Mouse (Mus musculus) retina, embryonic 14.5 days (tissue): Measurements from ENCODE around the gene Rap1gap.

Source experiments
- DNase-seq: peaks from one replicate; pipeline ENCODE4 v3.0.0-alpha.2; 2015; ENCODE audit warnings: low spot score

Rap1gap gene

DNA sequence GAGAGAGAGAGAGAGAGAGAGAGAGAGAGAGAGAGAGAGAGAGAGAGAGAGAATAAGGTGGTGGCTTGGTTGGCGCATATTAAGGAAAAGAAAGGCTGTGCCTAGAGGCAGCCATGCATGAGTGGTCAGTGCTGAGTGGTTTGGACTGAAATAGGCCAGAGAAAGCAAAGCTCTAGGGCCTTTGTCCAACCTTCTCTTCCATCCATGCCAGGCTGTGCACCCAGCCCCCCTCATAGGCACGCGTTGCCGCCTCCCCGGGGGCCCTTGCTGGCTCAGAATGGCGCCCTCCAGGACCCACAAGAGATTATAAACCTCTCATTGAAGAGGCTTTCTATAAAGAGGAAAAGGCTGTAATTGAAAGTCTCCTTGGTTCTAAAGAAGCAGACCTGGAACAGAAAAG, 3.0 kb upstream of the Rap1gap start:
- peak; percentile 84 for DNase-seq

DNA sequence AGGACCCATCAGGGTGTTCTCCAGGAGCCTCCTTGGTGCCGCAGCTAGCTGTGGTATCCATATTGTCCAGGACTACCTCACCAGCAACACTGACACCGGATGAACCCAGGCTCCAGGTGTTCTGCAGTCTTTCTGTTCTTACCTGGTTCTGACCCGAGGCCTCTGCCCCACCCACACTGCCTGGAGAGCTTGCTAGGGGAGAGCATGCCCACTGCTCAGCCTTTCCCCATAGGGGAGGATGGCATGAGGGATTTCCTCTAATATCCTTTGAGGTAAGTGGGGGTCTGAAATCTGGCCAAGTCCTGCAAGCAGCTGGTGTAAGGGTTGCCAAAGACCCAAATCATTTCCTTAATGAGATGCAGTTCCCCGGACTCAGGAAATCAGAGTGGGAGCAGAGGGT, 1.0 kb upstream of the Rap1gap start:
- no peak for DNase-seq

DNA sequence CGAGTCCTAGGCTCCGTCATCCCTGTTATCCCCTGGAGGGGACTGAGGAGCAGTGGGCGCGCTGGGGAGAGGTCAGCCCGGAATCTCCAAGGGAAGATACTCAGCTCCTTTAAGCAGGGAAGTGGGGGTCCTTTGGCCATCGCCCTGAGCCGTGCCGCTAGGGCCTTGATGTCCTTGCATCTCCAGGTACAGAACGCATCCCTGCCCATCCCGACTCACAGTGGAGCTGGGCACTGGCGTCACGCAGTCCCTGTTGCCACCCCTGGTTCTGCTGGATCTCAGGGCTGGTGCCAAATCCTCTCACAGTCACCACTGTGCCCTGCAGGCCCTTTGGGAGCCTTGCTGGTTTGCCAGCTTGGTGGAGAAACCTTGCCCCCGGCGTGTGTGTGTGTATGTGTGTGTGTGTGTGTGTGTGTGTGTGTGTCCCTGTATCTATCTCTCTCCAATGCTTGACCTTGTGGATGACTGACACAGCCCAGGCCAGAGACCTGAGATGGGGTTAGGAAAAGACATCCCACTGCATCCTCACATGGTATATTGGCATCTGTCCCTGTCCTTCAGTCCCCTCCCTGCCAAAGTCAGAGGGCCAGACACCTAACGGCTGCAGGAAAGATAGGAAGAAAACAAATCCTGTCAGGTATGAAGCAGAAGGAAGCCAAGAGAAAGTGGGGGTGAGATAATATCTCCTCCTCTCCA, 602 bp downstream of the Rap1gap start:
- peak; percentile 35 for DNase-seq

DNA sequence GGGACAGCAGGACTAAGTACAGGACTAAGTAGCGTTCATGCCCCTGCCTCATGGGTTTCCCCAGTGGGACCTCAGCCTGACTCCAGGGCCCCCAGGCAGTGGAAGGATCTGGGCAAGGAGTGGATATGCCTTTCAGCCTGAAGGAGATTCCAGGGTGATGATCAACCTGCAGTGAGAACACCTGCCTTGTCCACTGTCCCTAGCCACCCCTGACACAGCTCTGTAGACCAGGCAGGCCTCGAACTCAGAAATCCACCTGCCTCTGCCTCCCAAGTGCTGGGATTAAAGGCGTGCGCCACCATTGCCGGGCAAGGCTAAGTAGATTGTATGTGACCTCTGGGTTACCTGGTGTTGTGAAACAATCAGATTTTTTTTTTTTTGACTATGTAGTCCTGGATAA, 1.3 kb downstream of the Rap1gap start:
- no peak for DNase-seq

DNA sequence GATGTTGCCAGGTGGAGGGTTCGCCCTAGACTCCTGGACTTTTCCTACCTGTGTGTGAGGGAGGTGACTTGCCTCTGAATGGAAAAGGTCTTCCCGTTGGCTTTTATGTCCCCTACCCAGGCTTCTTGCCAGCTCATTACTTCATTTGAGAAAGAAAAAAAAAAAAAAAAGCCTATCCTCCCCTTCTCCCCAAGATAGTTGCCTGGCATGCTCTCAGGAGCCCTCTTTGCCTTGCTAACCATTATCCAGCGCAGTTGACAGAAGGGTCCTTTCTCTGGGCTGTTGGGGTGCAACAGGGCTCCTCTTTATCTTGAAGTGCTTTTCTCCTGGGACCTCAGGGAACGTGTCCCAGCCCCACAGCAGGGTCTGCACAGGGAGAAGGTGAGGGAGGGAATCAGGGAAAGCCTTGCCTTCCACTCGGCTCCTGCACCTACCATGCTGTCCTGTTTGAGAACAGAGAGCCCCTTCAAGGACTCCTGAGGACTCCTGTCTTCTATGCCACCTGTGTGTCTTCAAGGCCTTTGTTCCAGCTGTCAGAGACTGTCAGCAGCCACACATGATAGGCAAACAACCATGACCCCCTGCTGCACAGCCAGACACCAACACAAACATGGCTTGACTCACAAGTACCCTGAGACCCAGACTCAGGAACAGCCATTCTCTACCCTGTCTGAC, 1.9 kb downstream of the Rap1gap start:
- DNase-seq: no peak

DNA sequence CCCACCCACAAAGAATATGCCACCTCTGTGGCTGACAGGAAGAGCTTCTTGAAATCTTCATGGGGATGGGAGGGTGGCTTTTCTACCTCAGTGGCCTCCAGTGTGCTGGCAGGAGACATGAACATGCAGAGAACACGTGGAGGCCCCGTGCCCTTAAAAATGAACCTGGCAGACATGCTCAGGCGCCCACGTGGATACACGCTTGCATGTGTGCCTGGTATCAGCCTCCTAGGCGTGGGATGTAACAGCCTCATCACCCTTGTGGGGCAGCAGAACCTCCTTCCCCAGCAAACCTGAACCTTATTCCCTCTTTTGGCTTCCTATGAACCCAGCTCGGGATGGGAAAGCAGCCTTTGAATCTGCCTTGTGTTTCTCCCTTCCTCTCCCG, 2.4 kb downstream of the Rap1gap start:
- DNase-seq: no peak

DNA sequence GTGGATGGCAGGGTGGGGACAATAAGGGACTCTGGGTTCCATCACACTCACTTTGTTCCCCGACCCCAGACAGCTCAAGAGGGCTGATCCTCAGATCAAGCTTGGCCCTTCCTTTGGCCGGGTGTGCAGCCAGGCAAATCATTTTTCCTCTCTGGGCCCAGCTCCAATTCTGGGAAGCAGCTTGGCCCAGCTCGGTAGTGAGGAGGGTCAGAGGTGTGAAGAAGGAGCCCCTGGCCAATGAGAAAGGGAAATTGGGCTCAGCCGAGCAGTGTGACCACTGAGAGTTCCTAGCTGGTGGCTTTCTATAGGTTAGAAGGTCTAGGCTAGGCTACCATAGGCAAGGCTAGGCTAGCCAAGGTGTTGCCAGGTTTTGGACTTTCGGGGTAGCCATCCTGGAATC, 3.2 kb downstream of the Rap1gap start:
- DNase-seq: no peak

DNA sequence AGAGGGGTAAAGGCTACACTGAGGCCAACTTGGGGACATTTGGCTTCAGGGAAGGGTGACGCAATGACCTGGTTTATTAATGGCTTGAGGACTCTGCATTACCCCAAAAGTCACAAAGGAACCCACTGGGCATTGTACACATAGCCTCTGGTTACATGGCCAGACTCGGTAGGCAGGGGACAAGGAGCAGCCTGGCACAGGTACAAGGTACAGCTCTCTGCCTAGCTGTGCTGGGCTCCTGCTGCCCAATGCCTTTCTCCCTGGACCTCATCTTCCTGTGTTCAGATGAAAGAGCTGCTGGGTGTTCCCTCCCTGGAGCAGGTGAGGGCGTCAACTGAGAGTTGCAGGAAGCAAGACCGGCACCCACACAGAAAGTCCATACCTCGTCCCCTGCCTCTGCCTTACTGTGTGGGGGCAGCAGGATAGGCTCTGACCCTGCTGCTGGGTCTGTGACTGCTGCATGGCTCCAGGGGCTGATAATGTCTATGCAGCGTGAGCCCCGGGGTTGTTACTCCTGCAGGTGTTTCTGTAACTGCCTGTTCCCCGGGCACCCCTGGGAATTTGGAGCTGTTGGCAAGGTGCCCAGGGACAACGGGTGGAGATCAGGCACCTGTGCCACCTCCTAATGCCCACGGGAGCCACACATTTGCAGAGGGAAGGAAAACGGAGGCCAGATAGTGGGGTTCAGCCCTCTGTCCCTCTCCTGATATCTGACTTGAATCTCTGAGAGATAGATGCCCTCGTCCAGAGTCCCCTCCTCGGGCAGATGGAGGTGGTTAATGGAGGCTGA, 7.4 kb downstream of the Rap1gap start:
- DNase-seq: no peak

DNA sequence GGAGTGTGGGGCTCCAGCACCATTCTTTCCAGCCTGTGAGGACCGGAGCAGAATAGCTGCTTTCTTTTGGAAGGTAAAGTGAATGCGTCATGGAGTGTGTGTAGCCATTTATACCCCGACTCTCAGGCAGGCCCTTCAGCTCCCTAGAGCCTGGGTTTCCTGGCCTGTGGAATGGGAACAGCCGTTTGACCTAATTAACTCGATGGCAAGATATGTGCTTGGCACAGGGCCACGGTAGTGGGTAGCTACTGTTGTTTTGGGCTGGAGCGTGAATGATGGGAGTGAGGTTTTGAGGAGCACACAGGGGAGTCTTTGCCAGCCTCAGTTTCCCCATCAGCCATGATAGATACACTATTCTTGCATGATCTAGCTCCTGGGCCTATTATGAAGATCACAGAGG, 11.0 kb downstream of the Rap1gap start:
- no peak for DNase-seq

DNA sequence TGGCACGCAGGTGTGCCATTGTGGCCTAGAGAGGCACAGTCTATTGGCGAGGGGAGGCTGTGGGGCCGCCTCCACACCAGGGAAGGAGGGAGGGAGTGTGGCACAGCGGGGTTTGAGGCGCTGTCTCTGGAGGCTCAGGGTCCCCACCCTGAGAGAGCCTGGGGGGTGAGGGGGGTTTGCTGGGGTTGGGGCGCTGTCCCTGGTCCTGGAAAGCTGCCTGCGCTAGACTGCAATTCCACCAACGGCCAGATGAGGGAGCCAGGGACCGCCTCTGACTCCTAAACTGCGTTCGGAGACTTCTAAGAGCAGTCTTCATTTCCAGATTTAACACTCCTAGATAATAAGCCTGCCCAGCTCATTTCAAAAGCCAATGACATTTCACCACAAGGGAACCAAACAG, 11.5 kb downstream of the Rap1gap start:
- DNase-seq: peak; percentile 89

DNA sequence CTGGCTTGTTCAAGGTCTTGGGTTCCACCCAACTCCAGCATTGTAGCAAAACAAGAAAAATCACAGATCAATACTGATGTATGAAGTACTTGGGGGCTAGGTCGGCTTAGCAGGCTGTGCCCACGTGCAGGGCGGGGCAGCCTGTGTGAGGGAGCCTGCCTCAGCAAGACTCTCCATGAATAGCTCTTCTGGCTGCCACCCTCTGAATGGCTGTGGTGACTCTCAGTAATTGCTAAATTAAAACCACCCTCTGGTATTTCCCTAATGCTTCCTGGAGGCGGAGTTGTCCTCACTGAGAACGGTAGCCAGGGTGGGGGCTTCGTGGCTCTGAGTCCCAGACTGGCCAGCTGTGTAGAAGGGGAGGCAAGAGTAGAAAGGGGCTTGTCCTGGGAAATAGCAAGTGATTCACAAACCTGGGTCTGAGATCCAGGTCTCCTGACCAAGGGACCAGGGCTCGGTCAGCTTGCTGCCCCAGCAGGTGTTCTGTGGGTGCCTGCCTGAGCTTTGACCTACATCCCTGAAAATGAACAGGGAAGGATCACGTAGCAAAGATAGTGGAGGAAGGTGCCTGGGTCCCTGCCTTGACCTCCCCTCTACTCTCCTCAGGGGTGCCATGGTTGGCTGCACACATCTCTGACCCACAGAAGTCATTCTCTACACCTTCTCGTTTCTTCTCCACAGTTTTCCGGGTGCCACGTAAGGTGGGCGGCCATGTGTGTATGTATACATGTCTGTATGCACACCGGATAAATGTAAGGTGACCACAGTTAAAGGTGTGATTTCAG, 12.4 kb downstream of the Rap1gap start:
- no peak for DNase-seq

DNA sequence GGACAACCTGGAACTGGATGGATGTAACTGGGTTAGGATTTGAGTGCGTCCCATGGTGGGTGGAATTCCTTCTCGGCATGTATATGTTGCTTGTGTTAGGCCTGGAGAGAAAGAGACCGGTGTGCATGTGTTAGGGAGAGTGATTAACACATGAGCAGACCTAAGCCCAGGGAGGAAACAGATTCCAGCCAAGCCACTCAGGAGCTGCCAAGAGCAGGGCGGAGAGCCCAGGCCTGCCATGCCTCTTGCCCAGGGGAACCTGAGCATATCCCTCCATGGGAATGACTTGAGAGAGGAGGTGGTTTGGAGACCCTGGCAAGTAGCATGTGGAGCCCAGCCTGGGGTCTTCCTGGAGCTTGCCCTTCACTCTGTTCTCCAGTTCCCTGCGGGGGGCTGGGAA, 13.4 kb downstream of the Rap1gap start:
- DNase-seq: no peak

DNA sequence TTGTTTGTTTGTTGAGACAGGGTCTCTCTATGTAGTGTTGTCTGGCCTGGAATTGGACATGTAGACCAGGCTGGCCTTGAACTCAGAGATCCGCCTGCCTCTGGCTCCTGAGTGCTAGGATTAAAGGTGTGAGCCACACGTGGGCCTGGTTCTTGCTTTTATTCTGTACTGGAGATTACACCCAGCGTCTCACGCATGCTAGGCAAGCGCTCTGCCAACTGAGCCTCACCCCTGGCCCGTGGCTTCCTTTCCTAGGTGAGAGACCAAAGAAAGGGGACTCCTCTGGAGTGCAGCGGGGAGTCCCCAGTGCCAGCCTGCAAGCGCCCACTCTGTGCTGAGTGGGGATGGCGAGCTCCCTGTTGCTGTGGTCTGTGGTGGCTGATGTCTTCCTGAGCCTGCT, 14.0 kb downstream of the Rap1gap start:
- no peak for DNase-seq

DNA sequence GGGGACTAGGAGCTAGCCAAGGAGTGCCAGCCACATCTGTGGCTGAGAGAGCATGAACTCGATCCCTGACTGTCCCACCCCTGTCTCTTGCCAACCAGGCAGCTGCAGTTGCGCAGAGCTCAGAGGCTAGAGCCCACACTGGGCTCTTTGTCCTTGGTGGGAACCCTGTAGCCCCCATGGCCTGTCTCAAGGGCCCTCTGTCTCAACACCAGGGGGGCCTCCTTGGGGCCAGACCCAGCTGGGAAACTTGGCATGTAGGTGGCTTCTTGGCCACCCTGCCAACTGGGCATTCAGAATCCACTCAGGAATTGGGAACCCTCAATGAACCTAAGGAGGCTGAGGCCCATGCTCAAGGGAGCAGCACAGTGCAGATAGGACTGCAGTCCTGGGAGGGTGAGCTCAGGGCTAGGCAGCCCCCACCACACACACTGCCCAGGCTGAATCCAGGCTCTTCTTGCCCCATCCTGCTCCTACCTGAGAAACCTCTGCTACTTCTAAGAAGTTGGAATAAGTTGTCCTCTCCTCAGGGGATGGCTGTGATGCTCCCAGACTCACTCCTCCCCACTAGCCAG, 15.5 kb downstream of the Rap1gap start:
- no peak for DNase-seq

DNA sequence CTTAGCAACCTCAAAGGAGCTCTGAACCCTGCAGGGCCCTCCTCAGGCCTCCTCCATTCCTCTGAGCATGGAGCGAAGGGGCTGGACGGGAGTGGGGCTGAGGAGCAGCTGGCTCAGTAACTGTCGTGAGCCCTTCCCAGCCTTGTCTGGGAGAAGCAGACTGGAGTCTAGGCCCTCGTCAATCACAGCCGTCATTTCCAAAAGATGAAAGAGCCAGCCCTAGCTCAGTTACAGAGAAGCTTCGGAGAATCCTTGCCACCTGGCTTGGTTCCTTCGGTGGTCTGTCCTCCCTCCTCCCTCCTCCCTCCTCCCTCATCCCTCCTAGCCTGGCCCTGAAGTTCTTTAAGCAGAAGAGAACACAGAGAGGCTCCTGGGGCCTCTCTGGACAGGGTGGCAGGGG, 16.2 kb downstream of the Rap1gap start:
- DNase-seq: peak; percentile 36

DNA sequence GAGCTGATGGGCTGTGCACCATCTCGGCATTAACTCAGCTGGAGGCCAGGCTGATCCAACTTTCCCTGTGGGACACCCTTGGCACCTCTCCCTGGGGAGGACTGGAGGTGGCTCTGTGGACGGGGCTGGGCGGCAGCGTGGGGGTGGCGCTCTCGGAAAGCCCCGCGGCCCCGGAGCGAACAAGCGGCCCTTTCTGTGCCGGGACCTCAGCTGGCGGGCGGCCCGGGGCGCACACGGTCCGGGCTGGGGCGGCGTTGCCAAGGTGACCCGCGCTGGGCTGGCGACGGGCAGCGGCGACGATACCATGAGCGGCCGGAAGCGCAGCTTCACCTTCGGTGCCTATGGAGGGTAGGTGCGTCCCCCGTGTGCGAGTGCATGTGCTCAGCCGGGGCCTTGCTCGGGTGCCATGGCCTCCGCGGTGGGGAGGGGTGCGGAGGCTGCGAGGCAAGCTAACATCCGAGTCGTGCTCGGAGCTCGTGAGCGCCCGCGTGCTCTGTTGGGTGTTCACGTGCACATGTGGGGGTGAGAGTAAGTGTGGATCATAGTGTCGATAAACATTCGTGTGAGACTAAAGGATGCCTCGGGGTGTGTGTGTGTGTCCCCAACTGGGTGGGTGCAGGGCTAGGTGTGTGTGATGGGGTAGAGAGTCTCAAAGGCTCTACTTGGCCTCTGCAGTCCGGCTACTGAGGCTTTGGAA, 17.0 kb downstream of the Rap1gap start:
- DNase-seq: peak; percentile 55

DNA sequence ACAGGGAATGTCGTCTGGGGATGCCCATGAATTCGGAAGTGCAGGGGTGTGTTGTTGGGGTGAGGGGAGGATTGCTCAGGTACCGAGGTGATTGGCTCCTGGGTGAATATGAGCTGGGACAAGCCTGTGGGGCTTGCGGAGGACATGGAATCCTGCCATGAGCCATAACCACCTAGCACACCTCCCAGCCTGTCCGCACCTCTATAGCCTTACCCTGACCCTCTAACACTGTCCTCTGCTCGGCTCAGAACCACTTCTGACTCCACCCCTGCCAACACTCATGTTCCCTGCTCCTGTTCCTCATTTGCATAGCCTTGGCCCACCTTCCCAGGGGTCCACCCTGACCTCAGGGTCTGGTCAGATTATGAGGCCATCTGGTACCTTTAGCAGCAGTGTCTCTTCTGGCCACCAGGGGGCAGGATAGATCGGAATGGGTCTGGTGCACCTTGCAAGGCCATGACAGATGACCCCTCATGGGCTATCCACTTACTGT, 18.5 kb downstream of the Rap1gap start:
- peak; percentile 76 for DNase-seq

DNA sequence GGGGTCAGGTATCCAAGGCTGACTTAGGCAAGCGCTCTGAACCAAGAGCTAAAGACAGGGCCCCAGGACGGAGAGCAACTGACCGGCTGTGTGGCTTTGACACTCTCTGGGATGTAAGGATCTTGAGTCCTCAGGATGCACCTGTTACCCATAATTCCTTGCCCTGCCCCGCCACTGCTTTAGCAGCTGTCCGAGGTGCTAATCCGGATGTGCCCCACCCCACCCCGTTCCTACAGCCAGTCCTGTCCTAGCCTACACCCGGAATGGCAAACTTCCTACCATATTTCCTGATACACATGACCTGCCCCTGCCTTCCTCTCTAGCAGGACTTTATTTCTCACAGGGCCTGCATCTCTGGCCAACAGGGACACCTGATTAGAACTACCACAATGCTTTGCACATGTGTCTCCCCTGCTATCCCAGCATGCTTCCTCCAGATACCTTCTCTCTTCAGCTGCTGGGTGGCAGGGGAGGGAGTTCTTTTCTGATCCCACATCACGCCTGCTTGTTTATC, 20.4 kb downstream of the Rap1gap start:
- DNase-seq: no peak

DNA sequence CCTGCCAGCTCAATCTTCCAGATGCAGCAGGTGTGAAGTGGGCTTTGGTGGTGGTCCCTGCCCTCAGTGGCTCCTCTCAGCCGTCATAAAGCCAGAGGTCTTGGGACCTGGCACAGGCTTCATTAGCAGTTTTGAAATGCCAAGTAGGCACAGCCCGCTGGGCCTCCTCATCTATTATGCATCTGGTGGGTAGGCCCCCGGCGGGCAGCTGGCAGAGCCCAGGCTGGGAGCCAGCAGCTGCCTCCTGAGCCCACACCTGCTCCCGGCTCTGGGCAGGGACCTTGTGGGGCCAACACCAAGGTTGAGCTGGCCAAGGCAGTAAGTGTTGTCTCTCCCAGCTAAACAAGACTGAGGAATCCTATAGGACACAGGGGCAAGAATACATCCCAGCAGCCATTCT, 21.8 kb downstream of the Rap1gap start:
- DNase-seq: no peak

DNA sequence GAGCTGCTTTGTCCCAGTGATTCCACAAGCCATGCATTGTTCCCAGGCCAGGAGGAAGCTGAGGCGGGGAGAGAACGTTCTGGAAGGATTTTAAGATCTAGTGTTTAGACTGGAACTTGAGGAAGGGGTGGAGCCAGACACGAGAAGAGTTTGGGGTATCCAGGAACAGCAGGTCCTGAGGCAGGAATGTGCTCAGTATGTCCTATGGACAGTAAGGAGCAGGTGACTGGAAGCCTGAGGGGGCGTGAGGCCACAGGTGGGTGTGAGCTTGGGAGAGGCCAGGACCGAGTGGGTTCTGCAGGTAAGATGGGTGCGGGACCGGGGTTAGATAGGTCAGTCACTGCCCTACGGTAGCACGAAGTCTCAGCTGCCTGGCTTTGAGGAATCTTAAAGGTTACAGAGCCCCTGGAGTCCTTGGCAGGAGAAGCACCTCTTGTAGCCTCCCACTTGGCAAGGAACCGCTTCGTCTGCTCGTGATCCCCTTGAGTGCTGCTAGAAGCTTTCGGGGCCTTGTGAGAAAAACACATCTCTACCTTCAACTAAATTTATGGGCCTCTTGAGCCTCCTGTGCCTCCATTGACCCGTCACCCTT, 22.8 kb downstream of the Rap1gap start:
- DNase-seq: no peak
